Mouse (Mus musculus) brain, embryonic 14.5 days (tissue): ENCODE measurements around the gene Ugcg.

Experiments used
- CTCF ChIP-seq: fragments of 200-500 bp; IDR thresholded peaks from 2 replicates; pipeline ENCODE4 v1.5.1; 2012; ENCODE audit warnings: inconsistent platforms, mild to moderate bottlenecking, moderate library complexity, borderline replicate concordance; ENCODE audit not compliant: insufficient read depth, insufficient read length; ENCODE audit errors: extremely low read depth
- POLR2A ChIP-seq: fragments of 200-500 bp; IDR thresholded peaks from 2 replicates; pipeline ENCODE4 v1.6.1; 2012; ENCODE audit warnings: mild to moderate bottlenecking, inconsistent platforms, borderline replicate concordance; ENCODE audit not compliant: poor library complexity, insufficient read depth, insufficient read length, severe bottlenecking; ENCODE audit errors: extremely low read depth

- peak; percentile 78 for TF ChIP-seq POLR2A
- TF ChIP-seq CTCF = no peak
Measured at GRCm38 (mm10) chr4:59188802-59189545, at the start of gene Ugcg.
